Mouse (Mus musculus): Measurements from ENCODE around the gene Mllt11.
"Not testable (repeated sequence)": the region's sequence is repeated elsewhere in the genome, so short reads cannot be mapped to it uniquely, and the experiment has no call there.

Gene Mllt11

DNA sequence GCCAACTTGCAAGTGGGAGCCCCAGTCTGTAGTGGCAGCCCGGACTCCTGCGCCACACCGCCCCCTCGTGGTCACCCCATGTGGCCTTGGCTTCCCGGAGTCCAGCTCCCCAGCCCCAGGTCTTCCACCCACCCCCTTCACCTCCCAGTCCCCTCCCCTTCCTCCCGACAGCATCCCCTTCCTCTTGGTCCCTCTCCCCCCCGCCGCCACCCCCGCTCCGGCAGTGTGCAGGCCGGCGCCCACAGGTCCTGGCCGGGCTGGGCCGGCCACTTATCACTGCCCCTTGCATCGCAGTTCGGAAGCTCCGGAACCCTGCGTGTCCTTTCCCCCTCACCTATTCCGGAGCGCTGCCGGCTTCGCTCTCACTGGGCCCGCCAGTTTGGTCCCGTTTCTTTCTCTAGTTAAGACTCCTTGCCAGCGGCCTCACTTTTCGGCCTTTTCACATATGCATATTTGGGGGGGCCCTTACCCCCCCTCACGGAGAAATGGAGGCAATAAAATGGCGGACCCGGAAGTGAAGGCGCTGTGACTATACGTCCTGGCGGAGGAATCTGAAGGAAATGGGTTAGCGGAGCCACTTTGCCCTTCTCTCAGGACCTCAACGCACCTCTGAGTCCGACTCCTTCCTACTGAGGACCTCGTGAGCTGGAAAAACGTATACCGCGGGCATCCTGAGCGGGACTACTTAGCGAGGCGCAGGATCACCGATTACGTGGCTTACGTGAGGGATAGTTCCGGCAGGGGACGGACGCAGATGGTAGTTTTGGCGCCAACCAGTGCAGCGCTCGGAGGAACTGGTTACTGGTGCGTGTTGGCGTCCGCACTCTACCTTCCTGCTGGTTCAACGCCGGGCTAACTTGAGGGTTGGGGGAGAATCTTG lies 14.5 kb downstream of the Mllt11 start, which contains the start of gene Gabpb2:
Gabpb2 (minus strand) TSS at position 662 of the 880 bp plus-strand sequence.
- peak; percentile 91 to 94 for DNase-seq (ENCODE audit: low spot score in 2 of 2)

DNA sequence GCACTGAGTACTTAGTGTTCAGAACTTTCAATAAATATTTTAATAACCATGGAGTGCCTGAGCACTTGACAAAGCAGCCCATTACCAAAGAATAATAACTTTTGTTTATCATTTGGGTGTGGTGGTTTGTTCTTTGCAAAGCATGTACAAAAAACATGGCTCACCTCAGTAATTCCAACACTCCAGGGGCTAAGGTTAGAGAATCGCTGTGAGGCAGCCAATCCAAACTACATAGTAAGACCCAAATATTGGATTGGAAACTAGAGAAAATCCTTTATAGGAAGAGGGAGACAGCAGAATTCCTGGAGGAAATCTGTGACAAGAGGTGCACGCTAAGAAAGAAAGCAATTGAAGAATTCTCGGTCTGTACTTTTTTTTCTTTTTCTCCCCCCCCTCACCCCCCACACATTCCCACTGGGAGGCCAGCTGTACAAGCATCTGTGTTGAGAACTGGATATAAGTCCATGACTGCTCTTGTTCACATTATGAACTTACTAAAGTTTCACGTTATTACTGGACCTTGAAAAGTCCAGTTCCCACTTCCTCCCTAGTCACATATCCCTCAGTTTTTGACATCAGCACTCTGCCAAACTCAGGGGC lies 15.2 kb downstream of the Mllt11 start:
- no peak for DNase-seq (ENCODE audit: low spot score in 2 of 2)

DNA sequence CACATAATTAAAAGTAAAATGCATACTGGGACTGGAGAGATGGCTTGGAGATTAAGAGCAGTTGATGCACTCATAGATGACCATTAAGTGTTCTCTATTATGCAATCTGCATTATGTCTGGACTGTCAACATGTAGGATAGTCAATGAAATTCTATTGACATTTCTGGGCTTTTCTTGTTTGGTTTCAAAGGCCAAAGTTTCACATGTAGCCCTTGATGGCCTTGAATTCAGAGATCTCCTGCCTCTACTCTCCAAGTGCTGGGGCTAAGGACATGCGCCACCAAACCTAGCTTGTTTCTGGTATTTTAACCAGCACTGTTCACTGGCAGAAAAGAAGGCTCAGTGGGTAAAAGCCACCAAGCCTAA lies 18.4 kb downstream of the Mllt11 start:
- DNase-seq (ENCODE audit: low spot score in 2 of 2), result no peak

DNA sequence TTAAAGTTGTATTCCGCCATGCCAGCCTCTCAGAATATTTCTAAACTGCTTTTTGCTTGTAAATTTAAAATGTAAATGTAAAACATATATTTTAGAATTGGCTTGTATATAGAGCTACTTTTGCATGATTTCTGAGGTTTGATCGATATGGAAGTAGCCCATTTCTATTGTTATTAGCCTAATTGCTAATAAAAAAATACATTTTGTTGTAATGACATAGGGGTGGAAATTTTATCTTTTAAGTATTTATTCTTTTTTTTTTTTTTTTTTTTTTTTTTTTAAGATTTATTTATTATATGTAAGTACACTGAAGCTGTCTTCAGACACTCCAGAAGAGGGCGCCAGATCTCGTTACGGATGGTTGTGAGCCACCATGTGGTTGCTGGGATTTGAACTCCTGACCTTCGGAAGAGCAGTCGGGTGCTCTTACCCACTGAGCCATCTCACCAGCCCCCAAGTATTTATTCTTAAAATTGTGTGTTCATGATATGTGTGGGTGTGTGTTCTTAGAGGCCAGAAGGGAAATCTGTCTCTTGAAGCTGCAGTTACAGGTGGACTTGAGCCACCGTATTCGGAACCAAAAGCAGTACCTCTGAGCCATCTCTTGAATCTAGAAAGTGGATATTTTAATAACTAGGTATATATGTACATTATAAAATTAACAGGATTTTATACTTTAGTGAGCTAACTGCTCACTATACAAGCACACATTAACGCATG lies 18.9 kb downstream of the Mllt11 start:
- not testable (repeated sequence) for DNase-seq (ENCODE audit: low spot score in 2 of 2)

DNA sequence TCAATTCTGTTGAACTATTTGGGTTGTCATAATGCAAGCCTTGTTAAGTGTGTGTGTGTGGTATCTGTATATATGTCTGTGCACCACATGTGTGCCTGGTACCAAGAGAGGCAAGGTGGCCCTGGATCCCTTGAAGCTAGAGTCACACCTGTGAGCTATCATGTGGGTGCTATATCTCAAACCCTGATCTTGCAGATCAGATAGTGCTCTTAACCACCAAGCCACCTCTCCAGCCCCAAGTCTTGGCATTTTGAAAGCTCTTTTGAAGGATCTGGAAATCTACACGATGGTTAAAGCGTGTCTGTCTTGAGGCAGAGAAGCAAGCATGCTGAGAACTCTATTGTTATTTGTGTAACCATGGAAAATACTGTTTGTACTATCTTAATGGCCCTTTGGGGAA lies 21.4 kb downstream of the Mllt11 start:
- no peak for DNase-seq (ENCODE audit: low spot score in 2 of 2)

DNA sequence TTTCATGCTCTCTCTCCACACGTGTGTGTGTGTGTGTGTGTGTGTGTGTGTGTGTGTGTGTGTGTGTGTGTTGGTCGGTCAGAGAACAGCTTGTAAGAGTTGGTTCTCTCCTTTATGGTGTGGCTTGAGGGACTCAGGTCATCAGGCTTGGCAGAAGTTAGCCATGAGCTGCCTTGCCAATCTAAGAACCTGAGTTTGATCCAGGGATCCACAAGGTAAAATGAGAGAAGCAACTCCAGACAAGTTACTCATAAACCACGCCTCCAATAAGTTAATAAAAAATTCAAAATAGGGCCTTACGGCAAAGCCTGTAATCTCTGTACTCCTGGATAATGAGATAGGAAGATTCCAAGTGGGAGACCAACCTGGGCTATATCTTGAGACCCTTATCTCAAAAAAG lies 23.7 kb downstream of the Mllt11 start:
- no peak for DNase-seq (ENCODE audit: low spot score in 2 of 2)

DNA sequence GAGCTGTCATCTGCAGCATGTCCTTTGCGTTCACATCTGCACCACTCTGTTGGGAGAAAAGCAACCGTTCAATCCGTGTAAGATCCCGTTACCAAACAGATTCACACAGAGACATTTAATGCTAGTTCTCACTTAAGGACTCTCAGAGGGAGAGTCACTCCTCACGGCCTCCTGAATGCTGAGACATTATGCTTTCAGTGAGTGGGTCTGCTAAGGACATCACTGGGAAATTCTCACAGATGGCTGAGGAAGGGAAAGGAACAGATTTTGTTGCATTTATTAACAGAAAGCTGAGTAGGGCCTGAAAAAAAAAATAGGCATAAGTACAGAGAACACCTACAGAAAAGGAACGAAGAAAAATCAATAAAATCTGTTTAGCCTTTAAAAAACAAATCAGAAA lies 28.1 kb downstream of the Mllt11 start:
- no peak for DNase-seq (ENCODE audit: low spot score in 2 of 2)

DNA sequence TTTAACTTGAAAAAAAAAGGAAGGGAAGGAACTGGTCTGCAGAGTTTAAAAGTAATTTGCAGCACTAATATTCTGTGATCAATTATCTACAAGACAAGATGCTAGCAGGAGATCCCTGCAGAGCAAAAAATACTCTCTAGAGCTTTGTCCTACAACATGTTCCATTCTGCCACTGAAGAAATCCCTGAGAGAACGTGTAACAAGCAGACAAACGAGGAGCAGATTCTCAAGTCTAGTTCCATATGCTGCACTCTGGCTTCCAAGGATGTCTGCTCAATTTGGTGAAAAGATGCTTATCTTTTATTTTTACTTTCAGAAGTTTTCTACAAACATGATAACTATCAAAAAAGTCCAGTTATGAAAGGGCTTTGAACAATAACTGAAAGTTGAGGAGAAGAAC lies 31.4 kb downstream of the Mllt11 start:
- no peak for DNase-seq (ENCODE audit: low spot score in 2 of 2)

DNA sequence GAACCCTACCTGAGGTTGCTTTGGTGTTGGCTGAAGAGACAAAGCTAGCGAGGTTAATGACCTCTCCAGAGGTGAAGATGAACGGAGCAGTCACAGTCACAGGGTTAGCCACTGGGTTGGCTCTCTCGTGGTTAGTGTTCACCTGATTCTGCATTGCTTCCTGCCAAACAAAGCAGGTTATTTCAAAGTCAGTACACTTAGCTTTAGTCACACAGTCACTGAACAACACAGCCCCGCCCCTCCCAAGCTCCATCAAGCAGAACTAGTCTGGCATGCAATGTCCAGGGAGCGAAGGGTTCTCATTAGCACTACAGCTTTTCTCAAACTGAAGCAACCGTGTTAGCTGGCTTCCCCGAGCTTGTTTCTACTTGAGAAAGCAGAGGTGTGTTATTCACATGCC lies 31.8 kb downstream of the Mllt11 start:
- peak; percentile 20 to 39 for DNase-seq (ENCODE audit: low spot score in 2 of 2)

DNA sequence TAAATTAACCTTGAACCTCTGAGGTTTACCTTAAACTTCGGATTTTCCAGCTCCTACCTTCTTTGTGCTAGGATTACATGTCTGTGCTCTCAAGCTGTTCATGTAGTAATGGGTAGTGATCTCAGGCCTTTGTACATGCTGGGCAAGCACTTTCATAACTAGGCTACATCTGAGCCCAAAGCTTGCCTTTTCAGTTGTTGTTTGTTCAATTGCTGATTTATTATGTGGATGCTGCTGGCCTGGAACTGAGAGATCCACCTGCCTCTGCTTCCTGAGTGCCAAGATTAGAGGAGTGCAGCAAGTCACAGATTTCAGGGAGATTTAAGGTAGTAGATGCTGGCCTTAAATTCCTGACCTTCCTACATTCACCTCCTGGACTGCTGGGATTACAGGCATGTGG lies 32.9 kb downstream of the Mllt11 start:
- no peak for DNase-seq (ENCODE audit: low spot score in 2 of 2)

DNA sequence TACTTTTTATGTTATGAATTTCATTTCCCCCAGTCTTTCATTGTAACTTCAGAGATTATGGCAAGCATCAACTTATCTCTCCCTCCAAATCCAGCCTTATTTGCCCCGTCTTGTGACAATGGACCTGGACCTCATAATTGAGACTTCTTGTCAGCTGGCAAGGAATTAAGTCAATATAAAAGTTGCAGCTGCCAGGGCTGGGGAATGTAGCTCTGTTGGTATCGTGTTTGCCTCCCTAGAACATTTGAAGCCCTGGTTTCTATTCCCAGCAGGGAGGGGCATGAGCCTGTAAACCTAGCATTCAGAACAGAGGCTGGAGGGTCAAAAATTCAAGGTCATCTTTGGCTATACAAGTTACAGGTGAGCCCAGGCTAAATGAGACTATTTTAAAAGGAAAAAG lies 36.2 kb downstream of the Mllt11 start:
- no peak for DNase-seq (ENCODE audit: low spot score in 2 of 2)

DNA sequence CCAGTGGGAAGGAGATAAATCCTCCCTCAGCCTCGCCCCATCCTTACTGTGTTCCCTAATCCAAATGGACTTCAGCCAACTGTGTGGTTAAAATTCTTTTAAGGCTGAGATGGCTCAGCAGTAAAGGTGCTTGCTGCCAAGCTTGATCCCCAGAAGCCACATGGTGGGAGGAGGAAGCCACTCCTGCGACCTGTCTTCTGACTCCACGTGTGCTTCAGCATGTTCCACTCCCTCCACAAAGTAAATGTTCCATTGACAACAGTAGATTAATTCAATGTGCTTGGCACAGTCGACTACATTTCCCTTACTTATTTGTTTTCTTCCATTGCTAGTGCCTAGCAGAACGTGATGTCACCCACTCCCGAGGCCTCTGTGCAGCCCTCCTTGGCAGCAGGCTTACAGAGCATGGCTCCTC lies 37.2 kb downstream of the Mllt11 start:
- no peak for DNase-seq (ENCODE audit: low spot score in 2 of 2)

DNA sequence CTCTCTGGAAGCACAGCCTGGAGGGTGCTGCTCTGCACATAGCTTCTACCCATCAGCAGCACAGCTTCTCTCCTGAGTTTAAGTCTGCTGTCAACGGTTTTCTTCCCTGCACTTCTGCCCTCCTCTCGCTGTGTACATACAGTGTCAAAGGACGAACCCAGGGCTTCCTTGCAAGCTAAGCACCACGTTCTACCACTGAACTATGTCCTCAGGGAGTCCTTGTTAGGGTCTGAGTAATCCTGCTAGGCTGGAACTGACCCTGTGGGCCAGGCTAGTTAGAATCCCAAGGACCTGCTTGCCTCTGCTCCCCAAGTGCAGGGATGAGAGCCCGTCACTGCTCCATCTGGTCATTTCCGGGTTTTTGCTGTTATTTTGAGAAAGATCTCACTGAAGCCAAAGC lies 45.1 kb downstream of the Mllt11 start:
- no peak for DNase-seq (ENCODE audit: low spot score in 2 of 2)

DNA sequence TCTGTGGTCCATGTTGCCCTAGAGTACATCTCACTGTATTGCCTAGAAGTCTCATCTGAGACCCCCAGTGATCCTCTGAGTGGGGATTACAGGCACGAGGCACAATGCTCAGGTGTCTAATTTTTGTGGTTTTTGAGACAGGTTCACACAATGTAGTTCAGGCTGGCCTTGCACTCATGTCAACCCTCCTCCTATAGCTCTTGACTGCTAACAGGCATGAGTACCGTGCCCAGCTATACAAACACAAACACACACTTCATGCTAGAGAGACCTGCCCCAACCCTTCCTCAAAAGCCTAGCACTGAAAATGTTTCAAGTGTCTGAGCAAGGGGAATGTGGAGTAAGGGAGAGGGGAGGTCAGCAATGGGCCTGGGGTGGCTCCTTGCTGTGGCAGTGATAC lies 45.9 kb downstream of the Mllt11 start:
- DNase-seq (ENCODE audit: low spot score in 2 of 2), result no peak

DNA sequence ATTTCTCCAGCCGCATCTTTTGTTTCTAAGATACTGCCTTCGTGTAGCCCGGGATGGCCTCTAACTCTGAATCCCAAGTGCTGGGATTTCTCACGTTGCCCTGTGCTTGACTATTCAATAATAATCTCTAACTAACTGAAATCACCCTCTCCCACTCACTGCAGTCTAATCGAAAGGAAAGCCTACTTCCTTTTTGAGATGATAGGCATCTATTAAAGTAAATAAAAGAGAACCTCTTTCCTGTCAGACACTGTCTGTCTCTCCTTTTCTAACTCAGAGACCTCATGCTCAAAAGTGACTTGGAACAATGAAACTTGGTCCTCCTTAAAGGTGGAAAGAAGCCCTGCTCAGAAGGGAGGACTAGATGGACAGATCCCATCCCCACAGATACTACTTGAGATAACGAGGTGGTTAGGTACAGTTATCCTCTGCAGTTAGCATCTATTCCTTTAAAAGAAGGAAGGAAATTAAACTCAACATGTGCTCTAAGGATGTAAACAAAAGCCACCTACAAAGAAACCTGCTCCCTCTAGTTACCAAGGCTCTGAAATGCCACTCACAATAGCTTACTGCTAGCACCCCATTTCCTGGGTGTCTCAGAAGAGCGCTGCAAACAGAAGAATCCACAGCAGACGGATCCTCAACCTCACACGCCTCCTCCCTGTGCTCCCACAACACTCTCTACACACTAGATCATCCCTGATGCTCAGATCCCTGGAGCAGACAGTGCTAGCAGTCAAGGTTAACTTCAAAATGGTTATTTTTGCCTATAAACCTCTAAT lies 47.0 kb downstream of the Mllt11 start:
- no peak for DNase-seq (ENCODE audit: low spot score in 2 of 2)

DNA sequence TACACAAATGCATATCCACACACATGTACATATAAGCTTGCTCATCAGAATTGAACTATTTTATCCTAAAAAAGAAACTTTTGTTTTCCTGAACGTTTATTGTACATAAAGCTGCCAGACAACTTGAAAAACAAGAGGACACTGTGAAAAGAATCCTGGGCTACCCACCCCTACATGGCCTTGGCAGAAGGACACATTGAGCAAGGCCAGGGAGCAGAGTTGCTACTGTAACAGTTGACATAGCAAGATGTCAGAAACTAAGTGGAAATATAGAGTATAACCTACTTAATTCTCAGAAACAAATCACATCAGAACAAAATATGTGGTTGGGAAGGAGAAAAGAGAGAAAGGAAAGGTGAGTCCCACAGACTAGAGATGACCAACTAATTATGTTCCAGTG lies 50.1 kb downstream of the Mllt11 start:
- DNase-seq (ENCODE audit: low spot score in 2 of 2), result no peak

DNA sequence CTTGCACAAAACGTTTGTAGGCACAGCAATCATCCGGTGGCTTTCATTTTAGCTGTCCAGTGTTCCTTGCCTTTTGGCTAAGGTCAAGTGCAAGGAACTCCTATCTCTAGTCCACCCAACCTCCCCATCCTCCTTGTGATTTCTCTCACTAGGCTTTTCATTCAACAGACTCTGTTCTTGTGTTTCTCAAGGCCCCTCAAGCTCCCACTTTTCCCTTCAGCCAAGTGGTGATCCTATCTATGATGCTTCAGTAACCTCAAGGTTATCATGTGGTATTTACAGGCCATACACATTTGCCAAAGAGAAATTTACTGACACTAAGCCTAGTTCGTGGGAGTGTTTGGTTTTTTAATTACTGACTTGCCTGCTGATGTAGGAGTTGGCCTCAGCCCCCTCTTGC lies 52.1 kb downstream of the Mllt11 start:
- DNase-seq (ENCODE audit: low spot score in 2 of 2), result no peak

DNA sequence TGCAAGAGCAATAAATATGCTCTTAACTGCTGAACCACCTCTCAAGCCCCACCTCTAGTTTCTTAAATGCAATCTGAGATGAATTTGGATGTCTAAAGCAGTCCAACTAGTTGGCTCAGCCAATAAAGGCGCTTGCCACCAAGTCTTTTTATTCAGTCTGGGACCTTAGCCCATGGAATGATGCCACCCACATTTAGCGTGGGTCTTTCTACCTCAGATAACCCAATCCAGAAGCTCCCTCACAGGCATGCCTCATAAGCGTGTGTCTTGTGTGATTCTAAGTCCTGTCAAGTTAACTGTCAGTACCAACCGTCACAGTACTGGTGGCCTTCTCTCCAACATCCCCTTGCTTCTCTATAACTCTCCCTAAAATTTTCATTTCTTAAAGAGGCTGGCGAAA lies 53.0 kb downstream of the Mllt11 start:
- no peak for DNase-seq (ENCODE audit: low spot score in 2 of 2)

DNA sequence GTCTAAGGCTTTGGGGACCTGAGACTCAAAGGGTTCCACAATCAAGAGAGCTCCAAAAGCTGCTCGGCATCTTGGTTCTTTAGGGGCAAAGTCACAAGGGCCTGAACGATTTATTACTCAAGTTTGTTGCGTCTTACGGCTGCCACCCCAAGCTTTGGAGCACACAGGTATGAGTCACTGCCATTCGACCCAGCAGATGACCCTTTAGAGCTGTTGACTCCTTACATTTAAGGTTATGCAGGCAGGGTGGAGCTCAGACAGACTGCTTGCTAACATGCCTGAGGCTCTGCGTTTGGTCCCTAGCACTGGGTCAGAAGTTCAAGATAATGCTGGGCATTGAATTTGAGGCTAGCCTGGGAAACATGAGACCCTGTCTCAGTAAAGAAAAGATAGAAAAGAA lies 54.4 kb downstream of the Mllt11 start:
- no peak for DNase-seq (ENCODE audit: low spot score in 2 of 2)

DNA sequence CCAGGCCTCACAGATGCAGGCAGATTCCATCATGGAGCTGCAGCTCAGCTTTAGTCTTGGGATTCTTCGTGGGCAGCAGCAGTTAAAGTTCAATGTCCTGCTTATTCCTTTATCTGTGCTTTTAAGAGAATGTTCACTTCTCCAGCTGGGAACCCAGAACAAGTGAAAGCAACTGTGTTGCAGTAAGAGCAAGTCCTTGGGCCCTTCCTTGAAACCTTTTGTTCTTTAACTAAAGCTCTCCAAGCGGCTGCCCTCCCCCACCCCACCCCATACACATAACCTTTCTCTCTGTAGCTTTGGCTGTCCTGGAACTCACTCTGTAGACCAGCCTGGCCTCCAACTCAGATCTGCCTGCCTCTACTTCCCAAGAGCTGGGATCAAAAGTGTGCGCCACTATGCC lies 55.5 kb downstream of the Mllt11 start:
- no peak for DNase-seq (ENCODE audit: low spot score in 2 of 2)

DNA sequence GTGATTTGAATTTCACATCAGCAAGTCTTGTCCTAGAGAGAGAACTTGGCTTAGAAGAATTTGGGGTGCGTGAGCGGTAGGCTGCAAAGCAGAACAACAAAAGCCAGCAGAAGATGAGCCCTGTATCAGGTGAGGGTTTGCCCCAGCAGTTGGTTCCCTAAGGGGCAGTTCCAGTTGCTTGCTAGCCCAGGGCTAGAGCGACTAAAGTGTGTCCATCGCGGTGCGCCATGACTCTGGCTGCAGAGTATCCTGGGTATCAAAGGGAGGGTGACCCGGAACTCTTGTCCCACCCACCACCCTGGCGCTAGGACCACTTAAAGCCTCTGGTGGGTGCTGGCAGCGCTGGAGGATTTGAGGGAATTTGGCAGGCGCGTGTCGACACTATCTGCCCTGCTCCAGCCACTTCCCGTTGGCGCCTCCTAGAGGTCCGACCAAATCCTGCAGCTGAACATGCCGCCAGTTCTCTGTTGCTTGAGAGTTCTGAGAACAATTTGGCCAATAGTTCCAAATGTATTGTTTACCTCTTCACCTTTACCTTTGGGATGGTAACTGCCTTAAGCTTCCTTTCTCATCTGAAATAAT lies 57.9 kb downstream of the Mllt11 start:
- DNase-seq (ENCODE audit: low spot score in 2 of 2), result peak; percentile 72 to 87

Measured in urinary bladder, adult 18-20 months (tissue).